Mouse (Mus musculus) liver, embryonic 16.5 days (tissue): ENCODE measurements at regions not wholly inside any gene's neighbourhood (a gene's known extent, or its start where the extent isn't known, plus 50 kb on each side); places are given as distances from the start of the nearest gene placed in this dataset.

Experiments
- ATAC-seq: fragments of 200-750 bp; cut with Nextera tagmentation; 2 replicates; pipeline ENCODE4 v1.8.0; 2017; ENCODE audit warnings: low read depth, mild to moderate bottlenecking, moderate number of reproducible peaks, moderate library complexity
- H3K27ac ChIP-seq: fragments of 300-500 bp; sonication (generic); 2 replicates; pipeline ENCODE4 v1.5.1; 2014; ENCODE audit warnings: mild to moderate bottlenecking, low read length
- H3K27me3 ChIP-seq: fragments of 300-500 bp; sonication (generic); 2 replicates; pipeline ENCODE4 v1.6.1; 2014; ENCODE audit warnings: low read depth, low read length, mixed read lengths; ENCODE audit not compliant: control insufficient read depth, insufficient read depth
- H3K36me3 ChIP-seq: fragments of 300-500 bp; sonication (generic); 2 replicates; pipeline ENCODE4 v1.6.1; 2014; ENCODE audit warnings: mild to moderate bottlenecking; ENCODE audit not compliant: control insufficient read depth, insufficient read depth
- H3K4me1 ChIP-seq: fragments of 300-500 bp; sonication (generic); 2 replicates; pipeline ENCODE4 v1.6.1; 2014; ENCODE audit warnings: low read depth, low read length, mixed read lengths; ENCODE audit not compliant: control insufficient read depth
- H3K4me2 ChIP-seq: fragments of 300-500 bp; sonication (generic); 2 replicates; pipeline ENCODE4 v1.6.1; 2014; ENCODE audit warnings: low read depth, low read length, mixed read lengths
- H3K4me3 ChIP-seq: fragments of 300-500 bp; sonication (generic); 2 replicates; pipeline ENCODE4 v1.5.1; 2014; ENCODE audit warnings: low read depth, mild to moderate bottlenecking, low read length
- H3K9ac ChIP-seq: fragments of 300-500 bp; sonication (generic); 2 replicates; pipeline ENCODE4 v1.6.1; 2014; ENCODE audit warnings: low read depth, low read length
- H3K9me3 ChIP-seq: fragments of 300-500 bp; sonication (generic); replicated peaks from 2 replicates; pipeline ENCODE4 v1.6.1; 2016; ENCODE audit warnings: low read length; ENCODE audit not compliant: control insufficient read depth
- WGBS: fragments of 180-500 bp; shearing (Covaris S2); extraction: QIAGEN DNeasy Blood & Tissue Kit; methylation state at CpG from one replicate; pipeline ENCODE4 v1.1.7; 2014; ENCODE audit not compliant: insufficient replicate concordance; 5-methylcytosine and 5-hydroxymethylcytosine counted together

- 47% methylated on average over 1 of the region's 1 CpGs for WGBS
- no peaks in the 10 kb centered on the region for H3K9me3 ChIP-seq
- no peaks in the 10 kb centered on the region for H3K36me3 ChIP-seq
- no peaks in the 10 kb centered on the region for H3K27me3 ChIP-seq
- no peak overlapping the region for H3K4me3 ChIP-seq
- no peak overlapping the region for H3K9ac ChIP-seq
- no peaks in the 10 kb centered on the region for H3K4me1 ChIP-seq
- ATAC-seq: no peak
- no peak overlapping the region for H3K4me2 ChIP-seq
- H3K27ac ChIP-seq: no peak overlapping the region
Observed at GRCm38 (mm10) chr3:39265606-39266005, 378.9 kb downstream of the Fat4 start.

GRCm38 (mm10) chr3:39269388-39269787, 382.6 kb downstream of the Fat4 start:
- Histone ChIP-seq H3K9ac (no peak overlapping the region), H3K4me2 (no peak overlapping the region), H3K4me1 (no peaks in the 10 kb centered on the region), H3K4me3 (no peak overlapping the region), H3K27ac (no peak overlapping the region), H3K27me3 (no peaks in the 10 kb centered on the region), H3K36me3 (no peaks in the 10 kb centered on the region), H3K9me3 (no peaks in the 10 kb centered on the region)
- WGBS: 49% methylated on average over 3 of the region's 3 CpGs
- ATAC-seq: no peak

GRCm38 (mm10) chr3:39272616-39273015, 385.9 kb downstream of the Fat4 start:
- ATAC-seq: no peak
- H3K36me3 ChIP-seq: no peaks in the 10 kb centered on the region
- WGBS: 73% methylated on average over 1 of the region's 1 CpGs
- no peak overlapping the region for H3K27ac ChIP-seq
- H3K9ac ChIP-seq: no peak overlapping the region
- H3K9me3 ChIP-seq: no peaks in the 10 kb centered on the region
- H3K4me3 ChIP-seq: no peak overlapping the region
- H3K27me3 ChIP-seq: no peaks in the 10 kb centered on the region
- no peak overlapping the region for H3K4me2 ChIP-seq
- H3K4me1 ChIP-seq: no peaks in the 10 kb centered on the region

- no peak overlapping the region for H3K4me3 ChIP-seq
- no peak overlapping the region for H3K27ac ChIP-seq
- no peaks in the 10 kb centered on the region for H3K9me3 ChIP-seq
- no peaks in the 10 kb centered on the region for H3K36me3 ChIP-seq
- no peaks in the 10 kb centered on the region for H3K27me3 ChIP-seq
- H3K9ac ChIP-seq: no peak overlapping the region
- ATAC-seq: no peak
- H3K4me1 ChIP-seq: no peaks in the 10 kb centered on the region
- WGBS: 65% methylated on average over 4 of the region's 4 CpGs
- no peak overlapping the region for H3K4me2 ChIP-seq
Observed at GRCm38 (mm10) chr3:39276897-39277296, 390.2 kb downstream of the Fat4 start.

- H3K27ac ChIP-seq: no peak overlapping the region
- no peaks in the 10 kb centered on the region for H3K27me3 ChIP-seq
- H3K9ac ChIP-seq: no peak overlapping the region
- H3K9me3 ChIP-seq: no peaks in the 10 kb centered on the region
- 64% methylated on average over 6 of the region's 6 CpGs for WGBS
- ATAC-seq: no peak
- no peaks in the 10 kb centered on the region for H3K36me3 ChIP-seq
- H3K4me2 ChIP-seq: no peak overlapping the region
- H3K4me1 ChIP-seq: no peaks in the 10 kb centered on the region
- H3K4me3 ChIP-seq: no peak overlapping the region
Observed at GRCm38 (mm10) chr3:39277310-39277709, 390.6 kb downstream of the Fat4 start.

GRCm38 (mm10) chr3:39295255-39295654, 408.5 kb downstream of the Fat4 start:
- Histone ChIP-seq H3K27ac (no peak overlapping the region), H3K4me3 (no peak overlapping the region), H3K27me3 (no peaks in the 10 kb centered on the region), H3K4me1 (no peaks in the 10 kb centered on the region), H3K36me3 (no peaks in the 10 kb centered on the region), H3K4me2 (no peak overlapping the region), H3K9ac (no peak overlapping the region), H3K9me3 (no peaks in the 10 kb centered on the region)
- no peak for ATAC-seq
- WGBS: 32% methylated on average over 3 of the region's 3 CpGs

GRCm38 (mm10) chr3:39296257-39296656, 409.5 kb downstream of the Fat4 start:
- whole genome bisulfite sequencing: 65% methylated on average over 4 of the region's 4 CpGs

GRCm38 (mm10) chr3:39309487-39309886, 422.7 kb downstream of the Fat4 start:
- Histone ChIP-seq H3K27ac (no peak overlapping the region), H3K9me3 (no peaks in the 10 kb centered on the region)
- WGBS: 46% methylated on average over 1 of the region's 1 CpGs

More at GRCm38 (mm10) chr3:39296257-39296656, 409.5 kb downstream of the Fat4 start:
- Histone ChIP-seq H3K9ac (no peak overlapping the region), H3K27me3 (no peaks in the 10 kb centered on the region), H3K9me3 (no peaks in the 10 kb centered on the region), H3K27ac (no peak overlapping the region), H3K4me1 (no peaks in the 10 kb centered on the region), H3K4me3 (no peak overlapping the region), H3K36me3 (no peaks in the 10 kb centered on the region), H3K4me2 (no peak overlapping the region)
- ATAC-seq: no peak

GRCm38 (mm10) chr3:39313563-39313962, 426.8 kb downstream of the Fat4 start:
- no peak for ATAC-seq
- WGBS: 68% methylated on average over 4 of the region's 4 CpGs
- Histone ChIP-seq H3K4me1 (no peaks in the 10 kb centered on the region), H3K9me3 (no peaks in the 10 kb centered on the region), H3K4me3 (no peak overlapping the region), H3K27ac (no peak overlapping the region), H3K36me3 (no peaks in the 10 kb centered on the region), H3K9ac (no peak overlapping the region), H3K27me3 (no peaks in the 10 kb centered on the region), H3K4me2 (no peak overlapping the region)

More at GRCm38 (mm10) chr3:39309487-39309886, 422.7 kb downstream of the Fat4 start:
- H3K4me2 ChIP-seq: no peak overlapping the region
- H3K4me3 ChIP-seq: no peak overlapping the region
- no peak for ATAC-seq
- no peaks in the 10 kb centered on the region for H3K27me3 ChIP-seq
- no peak overlapping the region for H3K9ac ChIP-seq
- no peaks in the 10 kb centered on the region for H3K4me1 ChIP-seq
- H3K36me3 ChIP-seq: no peaks in the 10 kb centered on the region
